Mouse (Mus musculus) ES-E14 (cell line): ENCODE measurements around the gene Arhgap24.

ENCODE experiments used
- HCFC1 ChIP-seq: IDR thresholded peaks from 2 replicates; pipeline ENCODE4 v1.6.1; 2012; ENCODE audit warnings: low read length, inconsistent platforms, borderline replicate concordance; ENCODE audit not compliant: insufficient read depth
- MAFK ChIP-seq: IDR thresholded peaks from 2 replicates; pipeline ENCODE4 v1.6.1; 2014; ENCODE audit warnings: mild to moderate bottlenecking, low read depth, low read length, inconsistent platforms; ENCODE audit not compliant: insufficient read depth
- ZNF384 ChIP-seq: IDR thresholded peaks from 2 replicates; pipeline ENCODE4 v1.6.1; 2012; ENCODE audit warnings: low read depth, low read length, inconsistent platforms

GRCm38 (mm10) chr5:102697784-102698183, 216.6 kb downstream of the Arhgap24 start:
- TF ChIP-seq ZNF384 (no peak), MAFK (no peak), HCFC1 (no peak)
